Mouse (Mus musculus) spleen, postnatal 4 days (tissue): Measurements from ENCODE around the gene Hamp2.
"Not testable (repeated sequence)": the region's sequence is repeated elsewhere in the genome, so short reads cannot be mapped to it uniquely, and the experiment has no call there.

Experiments used
- DNase-seq, 2 experiments: peaks; one replicate each; pipeline ENCODE4 v3.0.0; 2022; ENCODE audit warnings: low spot score in 2 of 2

Hamp2 gene

DNA sequence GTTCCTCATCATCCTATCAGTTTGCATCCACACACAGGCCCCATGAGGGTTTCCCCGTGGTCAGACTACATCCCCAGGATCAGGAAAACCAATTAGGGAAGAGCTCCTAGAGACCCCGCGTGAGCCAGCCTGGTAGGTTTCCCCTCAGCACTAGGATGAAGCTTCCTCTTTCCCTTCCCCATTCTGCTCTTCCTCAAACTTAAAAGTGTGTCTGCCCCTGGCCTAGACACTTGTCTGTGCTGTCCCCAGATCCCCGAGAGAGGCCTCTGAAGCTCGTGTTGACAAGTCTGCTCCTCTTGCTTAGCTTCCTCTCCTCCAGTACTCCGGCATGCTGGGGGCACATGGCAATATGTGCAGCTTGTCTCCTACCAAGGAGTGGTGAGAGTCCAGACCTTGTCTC is 29.0 kb upstream of the Hamp2 start:
- no peak for DNase-seq

DNA sequence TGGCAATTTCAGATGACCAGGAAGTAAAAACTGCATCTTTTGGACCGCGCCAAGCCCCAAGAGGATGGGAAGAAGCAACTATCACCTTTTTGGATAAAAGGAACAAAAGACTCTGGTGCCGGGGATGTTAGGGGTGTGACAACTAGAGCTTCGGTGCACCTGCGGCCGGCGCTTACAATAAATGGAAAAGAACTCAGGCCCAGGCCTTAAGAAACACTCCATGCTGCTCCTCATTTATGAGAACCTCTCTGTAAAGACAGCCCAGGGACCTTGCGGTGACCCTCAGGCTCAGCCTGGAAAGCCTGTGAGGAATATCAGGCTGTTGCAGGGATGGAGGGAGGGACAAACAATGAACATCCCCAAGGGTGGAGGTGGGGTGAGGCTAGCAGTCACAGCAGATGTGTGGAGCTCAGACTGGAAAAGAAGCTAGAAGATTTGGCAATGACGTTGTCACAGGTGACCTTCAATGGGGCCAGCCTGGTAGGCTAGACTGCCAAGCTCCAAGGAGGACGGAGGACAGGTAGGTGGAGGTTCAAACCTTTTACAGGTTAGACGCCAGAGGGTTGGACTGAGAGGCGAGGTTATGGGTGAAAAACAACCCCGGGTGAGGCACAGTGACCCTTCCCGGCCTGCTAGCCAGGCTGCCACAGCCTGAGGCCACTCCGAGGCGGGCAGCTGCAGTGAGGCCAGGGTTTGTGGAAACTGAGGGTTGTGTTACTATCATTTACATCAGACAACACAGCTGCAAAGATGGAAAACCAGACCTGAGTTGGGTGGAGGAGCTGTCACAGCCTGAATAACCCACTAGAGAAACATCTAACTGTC is 28.2 kb upstream of the Hamp2 start:
- no peak for DNase-seq

DNA sequence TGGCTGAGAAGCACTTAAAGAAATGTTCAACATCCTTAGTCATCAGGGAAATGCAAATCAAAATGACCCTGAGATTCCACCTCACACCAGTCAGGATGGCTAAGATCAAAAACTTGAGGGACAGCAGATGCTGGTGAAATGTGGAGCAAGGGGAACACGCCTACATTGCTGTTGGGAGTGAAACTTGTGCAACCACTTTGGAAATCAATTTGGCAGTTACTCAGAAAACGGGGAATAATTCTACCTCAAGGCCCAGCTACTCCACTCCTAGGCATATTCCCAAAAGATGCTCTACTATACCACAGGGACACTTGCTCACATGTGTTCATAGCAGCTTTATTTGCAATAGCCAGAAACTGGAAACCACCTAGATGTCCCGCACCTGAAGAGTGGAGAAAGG is 25.4 kb upstream of the Hamp2 start:
- DNase-seq = not testable (repeated sequence)

DNA sequence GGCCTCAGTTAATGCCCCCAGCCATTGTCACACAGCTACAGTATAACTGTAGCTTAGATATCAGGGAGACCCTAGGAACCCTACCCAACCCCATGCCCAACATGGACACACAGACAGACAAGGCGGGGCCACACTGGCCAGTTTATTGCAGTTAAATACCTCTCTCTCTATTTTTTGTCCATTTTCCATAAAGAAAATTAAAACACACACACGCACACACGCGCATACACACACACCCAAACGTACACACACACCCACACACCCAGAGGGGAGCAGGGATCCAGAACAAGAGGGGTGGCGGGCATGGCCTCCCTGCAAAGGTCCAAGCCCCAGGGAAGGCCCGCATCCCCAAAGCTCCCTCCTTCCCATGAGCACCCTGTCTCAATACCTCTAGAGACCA is 21.4 kb upstream of the Hamp2 start:
- no peak for DNase-seq

DNA sequence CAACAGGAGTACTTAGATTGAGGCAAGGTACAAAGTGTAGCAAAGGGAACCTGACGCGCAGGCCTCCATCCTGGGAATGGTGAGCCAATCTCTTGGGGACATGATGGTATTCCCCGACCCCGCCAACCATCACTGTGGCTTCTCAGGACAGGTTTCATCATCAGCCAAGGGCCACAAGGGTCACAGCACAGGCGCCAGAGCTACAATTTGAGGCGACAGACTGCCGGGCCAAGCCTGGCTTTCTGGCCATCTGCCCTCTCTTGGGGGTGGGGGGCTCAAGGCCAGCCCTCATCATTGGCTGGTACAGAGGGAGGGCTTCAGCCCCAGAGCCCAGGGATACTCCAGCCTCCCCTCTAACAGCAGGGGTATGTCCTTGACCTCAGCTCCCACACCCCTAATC is 21.0 kb upstream of the Hamp2 start:
- DNase-seq = not testable (repeated sequence)

DNA sequence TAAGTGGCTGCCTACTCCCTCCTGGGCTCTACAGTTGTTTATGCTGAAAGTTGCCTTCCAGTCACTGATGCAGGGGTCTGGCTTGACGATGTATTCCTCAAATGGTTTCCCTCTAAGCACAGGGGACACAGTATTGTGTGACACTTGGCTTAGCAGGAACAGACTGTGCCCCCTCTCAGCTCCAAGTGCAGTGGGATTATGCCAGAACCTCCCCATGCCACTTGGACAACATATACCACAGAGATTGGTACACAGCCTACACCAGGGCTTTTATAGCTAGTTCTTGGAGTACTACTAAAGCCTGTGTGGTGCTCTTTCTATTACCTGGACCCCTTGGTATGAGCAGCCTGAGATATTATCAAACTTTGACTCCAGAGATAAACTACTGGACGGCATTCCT is 20.2 kb upstream of the Hamp2 start:
- not testable (repeated sequence) for DNase-seq

DNA sequence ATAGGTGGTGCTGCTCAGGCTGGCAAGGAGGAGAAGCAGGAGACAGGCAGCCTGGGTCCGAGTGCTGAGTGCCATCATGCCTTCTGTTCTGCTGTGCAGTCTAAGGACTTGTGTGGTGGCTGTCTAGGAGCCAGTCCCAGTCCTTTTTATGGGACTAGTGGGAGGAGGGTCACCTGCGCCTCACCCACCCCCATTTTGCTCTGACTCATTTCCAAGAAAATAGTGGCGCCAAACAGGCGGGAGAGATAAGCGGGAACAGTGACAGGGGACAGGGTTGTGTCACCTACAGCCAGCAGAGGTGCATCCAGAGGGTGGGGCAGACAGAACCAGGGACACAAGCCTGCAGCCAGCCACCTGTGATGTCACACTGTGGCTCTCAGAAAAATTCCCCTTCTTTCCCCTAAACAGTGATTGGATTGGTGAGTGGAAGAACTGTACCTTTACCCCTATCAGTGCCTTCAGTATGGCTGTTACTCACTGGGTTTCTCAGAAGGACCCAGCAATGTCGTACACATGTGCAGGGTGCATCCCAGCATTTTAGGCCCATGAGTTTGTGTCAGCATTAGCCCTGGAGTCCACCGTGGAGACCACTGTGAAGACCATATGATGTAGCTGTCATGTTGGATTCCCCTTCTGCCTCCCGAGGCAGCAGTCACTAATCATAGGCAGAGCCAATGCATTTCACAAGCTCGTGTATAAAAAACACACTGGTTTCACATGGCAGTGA is 19.6 kb upstream of the Hamp2 start, which contains the start of gene Hamp:
TSS of gene Hamp (minus strand) at position 124 of the 727 bp plus-strand sequence.
- DNase-seq = no peak

DNA sequence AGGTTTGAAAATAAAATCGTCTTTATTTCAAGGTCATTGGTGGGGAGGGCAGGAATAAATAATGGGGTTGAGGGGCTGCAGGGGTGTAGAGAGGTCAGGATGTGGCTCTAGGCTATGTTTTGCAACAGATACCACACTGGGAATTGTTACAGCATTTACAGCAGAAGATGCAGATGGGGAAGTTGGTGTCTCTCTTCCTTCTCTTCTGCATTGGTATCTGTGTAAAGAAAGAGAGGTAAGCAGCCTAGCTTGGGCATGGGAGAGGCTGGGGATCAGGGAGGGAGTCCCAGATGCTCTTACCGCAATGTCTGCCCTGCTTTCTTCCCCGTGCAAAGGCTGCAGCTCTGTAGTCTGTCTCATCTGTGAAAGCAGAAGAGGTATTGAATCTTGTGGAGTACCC is 17.9 kb upstream of the Hamp2 start:
- DNase-seq = not testable (repeated sequence)

DNA sequence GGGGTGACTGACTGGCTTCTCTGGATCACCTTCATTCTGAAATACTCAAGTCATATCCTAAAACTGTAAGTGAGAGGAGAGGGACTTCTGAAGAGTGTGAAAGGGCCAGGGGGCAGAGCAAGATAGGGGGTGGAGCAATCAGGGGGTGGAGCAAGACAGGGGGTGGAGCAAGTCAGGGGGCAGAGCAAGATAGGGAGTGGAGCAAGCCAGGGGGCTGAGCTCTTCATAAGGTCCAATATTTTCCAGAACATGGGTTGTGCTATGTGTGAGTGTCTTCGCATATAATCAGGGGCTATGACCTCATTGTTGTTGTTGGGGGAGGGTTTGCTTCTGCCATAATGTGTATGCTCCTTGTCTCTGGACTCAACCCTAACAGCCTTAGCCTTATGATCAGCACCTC is 15.6 kb upstream of the Hamp2 start:
- not testable (repeated sequence) for DNase-seq

DNA sequence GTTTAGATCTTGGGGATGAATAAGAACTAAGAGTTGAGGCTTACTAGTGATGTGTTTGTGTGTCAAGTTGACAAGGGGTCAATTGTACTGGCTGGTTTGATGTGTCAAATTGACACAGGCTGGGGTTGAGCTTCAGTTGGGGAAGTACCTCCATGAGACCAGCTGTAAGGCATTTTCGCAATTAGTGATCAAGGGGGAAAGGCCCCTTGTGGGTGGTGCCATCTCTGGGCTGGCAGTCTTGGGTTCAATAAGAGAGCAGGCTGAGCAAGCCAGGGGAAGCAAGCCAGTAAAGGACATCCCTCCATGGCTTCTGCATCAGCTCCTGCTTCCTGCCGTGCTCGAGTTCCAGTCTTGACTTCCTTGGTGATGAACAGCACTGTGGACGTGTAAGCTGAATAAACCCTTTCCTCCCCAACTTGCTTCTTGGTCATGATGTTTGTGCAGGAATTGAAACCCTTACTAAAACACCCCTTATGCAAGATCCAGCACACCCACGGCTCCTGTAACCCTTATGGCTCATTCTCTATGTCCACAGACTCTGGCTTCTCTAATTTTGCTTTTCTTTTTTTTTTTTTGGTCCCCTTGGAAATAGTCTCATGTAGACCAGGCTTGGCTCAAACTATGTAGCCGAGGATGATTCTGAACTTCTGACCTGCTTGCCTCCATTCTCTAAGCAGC is 11.1 kb upstream of the Hamp2 start:
- DNase-seq = not testable (repeated sequence)

DNA sequence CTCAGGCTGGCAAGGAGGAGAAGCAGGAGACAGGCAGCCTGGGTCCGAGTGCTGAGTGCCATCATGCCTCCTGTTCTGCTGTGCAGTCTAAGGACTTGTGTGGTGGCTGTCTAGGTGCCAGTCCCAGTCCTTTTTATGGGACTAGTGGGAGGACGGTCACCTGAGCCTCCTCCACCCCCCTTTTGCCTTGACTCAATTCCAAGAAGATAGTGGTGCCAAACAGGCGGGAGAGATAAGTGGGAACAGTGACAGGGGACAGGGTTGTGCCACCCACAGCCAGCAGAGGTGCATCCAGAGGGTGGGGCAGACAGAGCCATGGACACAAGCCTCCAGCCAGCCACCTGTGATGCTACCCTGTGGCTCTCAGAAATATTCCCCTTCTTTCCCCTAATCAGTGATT is 410 bp downstream of the Hamp2 start:
- DNase-seq = no peak

DNA sequence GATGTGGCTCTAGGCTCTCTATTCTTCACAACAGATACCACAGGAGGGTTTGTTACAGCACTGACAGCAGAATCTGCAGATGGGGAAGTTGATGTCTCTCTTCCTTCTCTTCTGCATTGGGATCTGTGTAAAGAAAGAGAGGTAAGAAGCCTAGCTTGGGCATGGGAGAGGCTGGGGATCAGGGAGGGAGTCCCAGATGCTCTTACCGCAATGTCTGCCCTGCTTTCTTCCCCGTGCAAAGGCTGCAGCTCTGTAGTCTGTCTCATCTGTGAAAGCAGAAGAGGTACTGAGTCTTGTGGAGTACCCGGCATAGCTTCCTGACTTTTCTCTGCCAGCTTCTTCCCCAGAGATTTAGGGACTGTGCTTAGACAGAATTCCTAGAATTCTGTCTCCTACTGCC is 2.0 kb downstream of the Hamp2 start:
- not testable (repeated sequence) for DNase-seq

DNA sequence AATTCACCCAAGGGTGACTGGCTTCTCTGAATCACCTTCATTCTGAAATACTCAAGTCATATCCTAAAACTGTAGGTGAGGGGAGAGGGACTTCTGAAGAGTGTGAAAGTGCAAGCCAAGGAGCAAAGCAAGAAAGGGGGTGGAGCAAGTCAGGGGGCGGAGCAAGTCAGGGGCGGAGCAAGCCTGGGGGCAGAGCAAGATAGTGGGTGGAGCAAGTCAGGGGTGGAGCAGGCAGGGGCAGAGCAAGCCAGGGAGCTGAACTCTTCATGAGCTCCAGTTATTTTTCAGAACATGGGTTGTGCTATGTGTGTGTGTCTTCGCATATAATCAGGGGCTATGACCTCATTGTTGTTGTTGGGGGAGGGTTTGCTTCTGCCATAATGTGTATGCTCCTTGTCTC is 4.3 kb downstream of the Hamp2 start:
- peak in 1 of 2 experiments; percentile 48 for DNase-seq

DNA sequence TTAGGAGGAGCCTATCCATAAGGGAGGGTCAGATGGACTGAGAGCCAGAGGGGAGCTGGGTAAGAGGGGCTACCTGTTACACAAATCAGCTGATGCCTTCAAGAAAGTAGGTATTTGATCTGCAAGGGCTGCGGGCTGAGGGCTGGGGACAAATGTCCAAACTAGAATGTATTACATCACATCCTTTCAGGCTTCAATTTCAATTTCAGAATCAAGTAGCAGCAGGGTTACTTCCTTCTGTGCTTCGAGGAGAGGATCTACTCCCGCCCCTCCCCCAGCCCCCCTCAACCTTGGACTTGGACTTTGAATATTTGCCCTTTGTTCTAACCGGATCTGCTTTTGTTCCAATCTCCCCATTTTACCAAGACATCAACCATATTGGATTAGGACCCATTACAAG is 7.3 kb downstream of the Hamp2 start:
- DNase-seq = no peak

DNA sequence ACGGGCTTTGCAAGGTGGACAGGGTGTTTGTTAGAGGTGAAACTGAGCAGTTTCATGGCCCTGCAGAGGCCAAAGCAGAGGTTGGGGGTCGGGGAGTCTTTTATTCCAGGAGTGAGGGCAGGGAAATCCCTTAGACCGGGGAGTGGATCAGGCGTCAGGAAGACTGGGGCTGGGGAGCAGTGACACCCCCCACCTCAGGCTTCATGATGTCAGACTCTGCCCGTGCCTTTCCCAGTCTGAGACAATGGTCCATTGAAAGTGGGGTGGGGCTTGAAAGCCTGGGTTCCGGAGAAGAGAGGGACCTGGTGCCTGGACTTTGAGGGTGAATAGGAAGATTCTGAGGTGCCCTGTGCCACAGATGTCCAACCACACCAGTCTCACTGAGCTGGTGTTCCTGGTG is 7.8 kb downstream of the Hamp2 start:
- no peak for DNase-seq

DNA sequence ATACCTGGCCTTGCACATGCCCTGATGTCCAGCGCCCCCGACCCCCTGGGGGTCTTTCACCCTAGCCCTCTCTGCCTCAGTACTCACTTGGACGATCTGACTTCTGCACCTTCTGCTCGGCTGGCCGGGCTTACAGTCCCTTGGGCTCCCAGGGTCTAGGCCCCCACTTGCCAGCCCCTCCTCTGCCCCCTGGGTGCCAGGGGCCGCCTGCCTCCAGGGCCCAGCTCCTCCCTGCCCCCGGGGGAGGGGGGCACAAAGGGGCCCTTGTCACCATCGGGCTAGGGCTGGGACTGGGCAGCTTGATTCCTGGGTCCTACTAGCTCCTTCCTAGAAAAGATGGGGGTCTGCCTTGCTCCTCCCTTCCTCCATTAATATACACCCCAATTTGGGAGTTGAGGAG is 9.7 kb downstream of the Hamp2 start, which contains the start of gene Mag:
TSS of gene Mag (minus strand) at position 142 of the 400 bp plus-strand sequence.
- no peak for DNase-seq

DNA sequence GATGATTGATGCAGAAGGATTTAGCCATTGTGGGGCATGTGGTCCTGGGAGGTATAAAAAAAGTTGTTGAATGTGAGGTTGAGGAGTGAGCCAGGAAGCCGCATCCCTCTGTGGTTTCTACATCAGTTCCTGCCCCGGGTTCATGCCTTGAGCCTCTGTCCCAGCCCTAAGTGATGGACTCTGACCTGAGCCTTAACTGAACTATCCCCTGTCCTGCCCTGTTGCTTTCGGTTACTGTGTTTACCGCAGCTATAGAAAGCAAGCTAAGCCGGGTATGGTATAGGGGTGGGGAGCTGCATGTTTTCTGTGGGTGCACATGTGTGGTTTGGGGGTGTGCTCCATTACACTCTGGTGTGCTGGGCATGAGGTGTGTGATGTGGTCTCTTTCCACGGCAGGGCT is 14.7 kb downstream of the Hamp2 start:
- DNase-seq = no peak

DNA sequence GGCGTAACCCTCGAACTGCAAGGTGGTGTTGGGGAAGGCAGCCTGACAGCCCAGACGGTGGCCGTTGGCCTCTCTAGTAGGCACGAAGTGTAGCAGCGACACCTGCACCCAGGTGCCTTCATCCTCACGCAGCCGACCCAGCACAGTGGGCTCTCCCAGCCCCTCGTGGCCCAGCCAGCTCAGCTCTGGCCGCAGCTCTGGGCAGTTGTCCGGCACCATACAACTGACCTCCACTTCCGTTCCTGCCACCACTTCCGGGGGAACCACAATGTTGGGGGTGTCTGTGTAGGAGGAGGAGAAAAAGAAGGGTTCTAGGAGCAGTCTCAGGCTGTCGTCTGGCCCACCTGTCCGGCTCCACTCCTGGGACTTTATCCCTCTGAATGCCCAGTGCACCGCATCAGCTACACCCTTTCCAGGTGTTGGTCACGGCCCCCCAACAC is 15.5 kb downstream of the Hamp2 start:
- no peak for DNase-seq

DNA sequence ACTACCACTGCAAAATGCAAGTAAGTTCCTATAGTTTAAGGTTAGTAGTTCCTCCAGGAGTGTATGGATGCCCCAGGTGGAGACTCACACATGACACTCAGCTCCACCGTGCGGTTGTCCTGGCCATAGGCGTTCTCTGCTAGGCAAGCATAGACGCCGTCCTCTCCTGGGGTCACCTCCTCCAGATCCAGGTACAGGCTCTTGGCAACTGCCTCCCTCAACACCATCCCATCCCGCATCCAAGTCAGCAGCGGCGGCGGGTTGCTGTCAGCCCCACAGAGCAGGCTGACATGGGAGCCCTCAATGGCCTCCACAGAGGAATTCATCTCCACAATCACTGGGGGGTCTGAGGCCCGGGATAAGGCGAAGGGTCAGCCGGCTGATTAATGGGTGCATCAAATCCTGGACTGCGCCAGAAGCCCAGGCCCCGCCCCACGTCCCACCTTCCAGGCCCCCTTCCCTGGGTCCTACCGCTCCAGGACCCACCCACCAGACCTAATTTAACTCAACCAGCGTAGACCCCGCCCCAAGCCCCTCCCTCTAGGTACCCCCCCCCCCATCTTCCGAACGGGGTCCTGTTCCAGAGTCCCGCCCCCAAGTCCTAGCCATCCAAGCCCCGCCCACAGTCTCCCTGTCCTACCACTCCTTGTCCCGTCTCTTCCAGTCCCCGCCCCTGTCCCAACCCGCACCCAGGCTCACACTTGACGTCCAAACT is 16.0 kb downstream of the Hamp2 start:
- no peak for DNase-seq

DNA sequence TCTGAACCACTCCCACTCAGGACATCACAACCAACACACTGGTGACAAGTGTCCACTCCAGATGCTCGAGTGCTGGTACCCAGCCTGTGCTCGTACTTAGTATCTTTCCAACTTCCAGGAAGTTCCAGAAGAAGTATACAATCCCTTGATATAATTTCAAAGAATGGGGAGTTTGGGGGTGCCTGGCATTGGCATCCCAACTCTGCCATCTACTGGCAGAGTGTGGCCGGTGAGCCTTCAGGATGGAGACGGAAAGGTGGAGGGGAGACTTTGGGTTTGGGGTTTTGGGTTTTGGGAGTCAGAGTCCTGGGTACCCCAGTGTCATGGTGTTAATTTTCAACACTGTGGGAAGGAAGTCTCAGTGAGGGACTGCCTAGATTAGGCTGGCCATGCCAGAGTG is 20.4 kb downstream of the Hamp2 start:
- peak in 1 of 2 experiments; percentile 38 for DNase-seq

DNA sequence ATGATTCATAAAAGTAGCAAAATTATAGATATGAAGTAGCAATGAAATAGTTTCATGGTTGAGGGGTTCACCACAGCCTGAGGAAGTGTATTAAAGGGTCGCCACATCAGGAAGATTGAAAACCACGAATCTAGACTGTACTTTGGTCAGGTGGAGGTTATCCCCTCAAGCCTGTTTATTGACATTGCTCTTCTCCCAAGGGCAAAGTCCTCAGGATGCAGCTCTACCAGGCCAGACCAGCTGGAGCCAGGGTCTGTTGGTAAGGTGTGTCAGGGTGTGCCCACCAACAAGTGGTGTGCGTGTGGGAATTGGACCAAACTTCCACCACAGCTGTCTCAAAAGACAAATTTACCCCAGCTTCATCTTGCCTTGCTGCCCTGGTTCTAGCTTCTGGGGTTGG is 29.3 kb downstream of the Hamp2 start:
- no peak for DNase-seq

DNA sequence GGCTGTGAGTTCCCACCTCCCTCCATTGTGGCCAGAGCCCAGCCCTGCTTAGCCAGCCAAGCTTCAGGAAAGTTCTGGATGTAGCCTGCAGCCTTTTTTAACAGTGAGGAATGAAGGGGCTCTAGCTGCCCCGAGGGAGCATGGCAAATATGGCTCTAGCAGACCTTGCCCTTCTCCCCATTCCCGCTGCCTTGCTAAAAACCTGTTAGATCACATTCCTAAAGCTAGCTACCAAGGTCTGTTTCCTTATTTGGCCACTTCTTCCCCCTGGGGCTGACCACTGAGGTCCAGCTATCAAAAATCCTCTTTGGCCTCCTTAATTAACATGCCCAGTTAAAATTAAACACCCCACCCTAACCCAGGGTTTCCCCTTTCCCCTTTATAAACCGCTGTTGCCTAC is 32.0 kb downstream of the Hamp2 start:
- DNase-seq = no peak
